19 mouse cellular contexts compared by ENCODE assay signal in the genomic region with DNA sequence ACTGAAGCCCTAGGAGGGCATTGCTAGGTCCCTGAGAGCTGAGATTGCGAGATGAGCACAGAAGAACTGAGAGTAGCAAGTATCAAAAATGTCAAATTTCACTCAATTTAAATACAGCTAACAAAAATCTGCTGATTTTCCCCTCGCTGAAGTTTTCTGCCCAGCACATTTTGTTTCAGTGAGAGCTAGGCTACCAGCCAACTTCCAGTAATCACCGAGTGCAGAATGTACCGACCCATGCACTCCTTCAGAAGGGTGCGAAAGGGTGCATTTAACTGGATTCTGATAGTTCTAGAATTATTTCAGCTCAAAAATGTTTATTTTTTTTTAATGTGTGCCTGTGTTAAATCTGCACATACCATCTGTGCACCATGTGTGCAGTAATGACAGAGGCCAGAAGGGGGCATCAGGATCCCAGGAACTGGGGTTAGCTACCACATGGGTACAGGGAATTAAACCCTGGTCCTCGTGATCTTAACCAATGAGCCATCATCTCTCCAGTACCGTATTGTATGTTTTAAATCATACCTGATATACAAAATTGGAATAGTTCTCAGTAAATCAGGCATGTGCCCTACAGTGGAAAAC. TPM values are rescaled to one million over a fixed set of nuclear protein-coding genes. Genes with fewer than 3 reads are reported as not detected.
A peak's percentile ranks its signal among the peaks of the same experiment; 100 is the strongest.
DNase-seq lines count a peak whose midpoint lies in the region; ATAC-seq and TF ChIP-seq lines count a peak whose summit lies in the region.
"Had no signal": no experiment of that assay in that cellular context is flagged by ENCODE, and none has a peak within 500 bp of the region (broad histone marks: within the 10 kb centered on the region; RNA-seq: fewer than 3 reads in every experiment).

No protein-coding gene starts in this region.

- WGBS in kidney, adult 2 months = 73% methylated on average over 7 of the region's 7 CpGs
- 89% methylated on average over 7 of the region's 7 CpGs for WGBS in hindbrain, embryonic 12.5 days

- no peak overlapping the region for H3K9ac ChIP-seq in hindbrain, embryonic 12.5 days
- H3K9ac ChIP-seq: limb, embryonic 13.5 days had no signal

- peak; percentile 45 for TF ChIP-seq CTCF in kidney, adult 2 months (conservative IDR thresholded peaks at IDR 0.05; ENCODE audit: insufficient read depth, insufficient read length, low read depth, low read length)

- no peaks in the 10 kb centered on the region for H3K9me3 ChIP-seq in hindbrain, embryonic 12.5 days (replicated peaks)
- H3K9me3 ChIP-seq: embryonic facial prominence, embryonic 10.5 days; heart, embryonic 10.5 days; limb, embryonic 13.5 days had no signal

- H3K4me1 ChIP-seq in kidney, adult 2 months (ENCODE audit: control insufficient read depth, insufficient read depth, low read length) = no peaks in the 10 kb centered on the region
- no peaks in the 10 kb centered on the region for H3K4me1 ChIP-seq in hindbrain, embryonic 12.5 days
- H3K4me1 ChIP-seq: embryonic facial prominence, embryonic 10.5 days; heart, embryonic 10.5 days; limb, embryonic 13.5 days had no signal

- no peak for DNase-seq in kidney, adult 2 months
- no peak for DNase-seq in kidney, adult 18-20 months
- peak; percentile 14 for DNase-seq in lung, postnatal 10 days
- no peak for DNase-seq in lung, postnatal 25 days (ENCODE audit: low spot score)
- peak; percentile 52 for DNase-seq in R1 (ENCODE audit: low read depth, low spot score)
- peak; percentile 37 to 49 for DNase-seq in layer of hippocampus, postnatal 36 days
- no peak for DNase-seq in urinary bladder, postnatal 4 days (ENCODE audit: low spot score in 2 of 2)
- DNase-seq: cerebellum, adult 9-10 months; heart, postnatal 4 days; thymus, postnatal 25 days had no signal

- no peak for ATAC-seq in hindbrain, embryonic 12.5 days (ENCODE audit: low FRiP score)
- ATAC-seq: activated CD4-positive, CD25-positive, alpha-beta regulatory T cell, adult 4 months; intestine, embryonic 16.5 days had no signal

- no peak for TF ChIP-seq POLR2A in kidney, adult 2 months (IDR thresholded peaks at IDR 0.05; ENCODE audit: low read depth, low read length)

- no peaks in the 10 kb centered on the region for H3K36me3 ChIP-seq in kidney, adult 2 months (ENCODE audit: control insufficient read depth, insufficient read depth, low read length)
- H3K36me3 ChIP-seq in hindbrain, embryonic 12.5 days = no peaks in the 10 kb centered on the region
- H3K36me3 ChIP-seq: embryonic facial prominence, embryonic 10.5 days; heart, embryonic 10.5 days; limb, embryonic 13.5 days had no signal

- no peaks in the 10 kb centered on the region for H3K27me3 ChIP-seq in kidney, adult 2 months (replicated peaks; ENCODE audit: control insufficient read depth, insufficient read depth, low read length)
- H3K27me3 ChIP-seq in hindbrain, embryonic 12.5 days = no peaks in the 10 kb centered on the region
- H3K27me3 ChIP-seq: CH12.LX; limb, embryonic 13.5 days had no signal

- no peak overlapping the region for H3K27ac ChIP-seq in kidney, adult 2 months (ENCODE audit: insufficient read depth, low read depth, low read length)
- no peak overlapping the region for H3K27ac ChIP-seq in hindbrain, embryonic 12.5 days
- H3K27ac ChIP-seq: embryonic facial prominence, embryonic 10.5 days; heart, embryonic 10.5 days; limb, embryonic 13.5 days; macrophage had no signal

- H3K4me2 ChIP-seq in hindbrain, embryonic 12.5 days (replicated peaks) = no peak overlapping the region
- H3K4me2 ChIP-seq: limb, embryonic 13.5 days had no signal

- no peak overlapping the region for H3K4me3 ChIP-seq in kidney, adult 2 months (ENCODE audit: insufficient read depth, low read depth, low read length)
- no peak overlapping the region for H3K4me3 ChIP-seq in hindbrain, embryonic 12.5 days
- H3K4me3 ChIP-seq: embryonic facial prominence, embryonic 10.5 days; heart, embryonic 10.5 days; limb, embryonic 13.5 days had no signal

RNA-seq across cellular contexts. Expression of a gene that starts 12.5 kb away (rescaled TPM):
- polyA plus RNA-seq in kidney, adult 2 months (2012; rRNA removed) = 0.29 and 0.33 TPM in 2 replicates
- total RNA-seq in layer of hippocampus, postnatal 36 days (2021) = 1 to 10 TPM; 1.1 to 1.3 TPM
- polyA plus RNA-seq in hindbrain, embryonic 12.5 days (2016; fragmentation: Nextera tagmentation; extraction: Ambion mirVana) = 3.8 and 4.8 TPM in 2 replicates
- total RNA-seq: CH12.LX; gastrocnemius, adult 8-10 months had no signal

Comparison
In these comparisons a context has a peak if more than half of its experiments do, and no peak if none do; other contexts are left out.
1. DNase-seq: peak in lung, postnatal 10 days (single experiment), R1 (single experiment) and layer of hippocampus, postnatal 36 days (2 of 2); none in kidney, adult 2 months (single experiment), kidney, adult 18-20 months (single experiment), lung, postnatal 25 days (single experiment) and urinary bladder, postnatal 4 days (0 of 2).